Mouse (Mus musculus) C2C12 (cell line): ENCODE measurements around the gene Smg6. TPM values are rescaled to one million over a fixed set of nuclear protein-coding genes. Genes with fewer than 3 reads are reported as not detected.

Experiments used
- H3K27me3 ChIP-seq: one replicate; pipeline ENCODE4 v1.6.1; 2011; ENCODE audit not compliant: control insufficient read depth, insufficient read depth, insufficient read length
- H3K36me3 ChIP-seq: one replicate; pipeline ENCODE4 v1.6.1; 2011; ENCODE audit not compliant: control insufficient read depth, insufficient read depth
- H3K4me3 ChIP-seq: one replicate; pipeline ENCODE4 v1.5.1; 2011; ENCODE audit warnings: mild to moderate bottlenecking, control low read depth; ENCODE audit not compliant: poor library complexity, insufficient read depth, severe bottlenecking
- H3K79me2 ChIP-seq: one replicate; pipeline ENCODE4 v1.6.1; 2011; ENCODE audit not compliant: control insufficient read depth, insufficient read depth
- H3K79me3 ChIP-seq: one replicate; pipeline ENCODE4 v1.6.1; 2011; ENCODE audit warnings: low read depth, control low read depth
- H3ac ChIP-seq: one replicate; pipeline ENCODE3; 2011; ENCODE audit warnings: low read depth; ENCODE audit not compliant: control insufficient read depth, insufficient read length
- CEBPB ChIP-seq: IDR thresholded peaks from one replicate; pipeline ENCODE4 v1.6.1; 2011; ENCODE audit warnings: low read depth, mild to moderate bottlenecking, control low read depth, moderate library complexity
- CTCF ChIP-seq: IDR thresholded peaks from one replicate; pipeline ENCODE4 v1.5.1; 2011; ENCODE audit not compliant: control insufficient read depth, insufficient read depth, insufficient read length
- FOSL1 ChIP-seq: IDR thresholded peaks from one replicate; pipeline ENCODE4 v1.8.0; 2011; ENCODE audit warnings: mild to moderate bottlenecking, low read length; ENCODE audit not compliant: poor library complexity, insufficient read depth, severe bottlenecking
- MAX ChIP-seq: IDR thresholded peaks from one replicate; pipeline ENCODE4 v1.6.1; 2011; ENCODE audit warnings: mild to moderate bottlenecking, control low read depth
- MYOD1 ChIP-seq: IDR thresholded peaks from one replicate; pipeline ENCODE4 v1.6.1; 2011; ENCODE audit warnings: low read depth; ENCODE audit not compliant: control insufficient read depth, insufficient read length
- MYOG ChIP-seq: IDR thresholded peaks from one replicate; pipeline ENCODE4 v1.6.1; 2011; ENCODE audit not compliant: control insufficient read depth, insufficient read length; ENCODE audit errors: extremely low read depth
- USF1 ChIP-seq: IDR thresholded peaks from one replicate; pipeline ENCODE4 v1.6.1; 2011; ENCODE audit warnings: low read depth, mild to moderate bottlenecking, control low read depth, moderate library complexity
- polyA plus RNA-seq: library from polyadenylated mRNA; unstranded; fragments of >200 nt; fragmentation: generic; extraction: Trizol; gene quantifications from one replicate; pipeline ENCODE4 v1.2.1, GENCODE M21; 2012; ENCODE audit warnings: missing spikeins

Smg6 gene
- polyA plus RNA-seq, 1 experiment: 7.5 TPM

- no peak overlapping the region for H3K4me3 ChIP-seq
- H3ac ChIP-seq: no peak overlapping the region
- H3K36me3 ChIP-seq: no peaks in the 10 kb centered on the region
- no peaks in the 10 kb centered on the region for H3K79me3 ChIP-seq
- no peaks in the 10 kb centered on the region for H3K27me3 ChIP-seq
- no peaks in the 10 kb centered on the region for H3K79me2 ChIP-seq
- TF ChIP-seq CTCF (no peak), USF1 (no peak), FOSL1 (no peak), MAX (no peak), CEBPB (no peak), MYOG (no peak), MYOD1 (no peak)
These were observed 240.0 kb downstream of the Smg6 start for GRCm38 (mm10) chr11:75165441-75166192.

- no peak overlapping the region for H3K4me3 ChIP-seq
- H3K79me2 ChIP-seq: no peaks in the 10 kb centered on the region
These were observed 240.7 kb downstream of the Smg6 start for GRCm38 (mm10) chr11:75166193-75166842.

GRCm38 (mm10) chr11:75166861-75167642 lies 241.4 kb downstream of the Smg6 start:
- TF ChIP-seq FOSL1 (no peak), CEBPB (no peak), MYOG (no peak), CTCF (no peak), USF1 (no peak), MYOD1 (no peak), MAX (no peak)
- H3K79me3 ChIP-seq: no peaks in the 10 kb centered on the region
- H3ac ChIP-seq: no peak overlapping the region
- H3K27me3 ChIP-seq: no peaks in the 10 kb centered on the region
- no peak overlapping the region for H3K4me3 ChIP-seq
- no peaks in the 10 kb centered on the region for H3K36me3 ChIP-seq
- H3K79me2 ChIP-seq: no peaks in the 10 kb centered on the region

More at GRCm38 (mm10) chr11:75166193-75166842, 240.7 kb downstream of the Smg6 start:
- no peaks in the 10 kb centered on the region for H3K27me3 ChIP-seq
- no peak overlapping the region for H3ac ChIP-seq
- TF ChIP-seq MYOD1 (no peak), USF1 (no peak), MAX (no peak), CTCF (no peak), CEBPB (no peak), FOSL1 (no peak), MYOG (no peak)
- no peaks in the 10 kb centered on the region for H3K36me3 ChIP-seq
- H3K79me3 ChIP-seq: no peaks in the 10 kb centered on the region

GRCm38 (mm10) chr11:75167643-75168589 lies 242.3 kb downstream of the Smg6 start:
- no peak for TF ChIP-seq MYOD1
- TF ChIP-seq MYOG: no peak
- TF ChIP-seq CTCF: no peak
- TF ChIP-seq FOSL1: no peak
- TF ChIP-seq CEBPB: no peak
- TF ChIP-seq USF1: no peak
- TF ChIP-seq MAX: no peak
- Histone ChIP-seq H3K4me3 (no peak overlapping the region), H3K36me3 (no peaks in the 10 kb centered on the region), H3K79me2 (no peaks in the 10 kb centered on the region), H3K27me3 (no peaks in the 10 kb centered on the region), H3ac (no peak overlapping the region), H3K79me3 (no peaks in the 10 kb centered on the region)
